9 mouse cellular contexts compared by ENCODE assay signal in the genomic region with DNA sequence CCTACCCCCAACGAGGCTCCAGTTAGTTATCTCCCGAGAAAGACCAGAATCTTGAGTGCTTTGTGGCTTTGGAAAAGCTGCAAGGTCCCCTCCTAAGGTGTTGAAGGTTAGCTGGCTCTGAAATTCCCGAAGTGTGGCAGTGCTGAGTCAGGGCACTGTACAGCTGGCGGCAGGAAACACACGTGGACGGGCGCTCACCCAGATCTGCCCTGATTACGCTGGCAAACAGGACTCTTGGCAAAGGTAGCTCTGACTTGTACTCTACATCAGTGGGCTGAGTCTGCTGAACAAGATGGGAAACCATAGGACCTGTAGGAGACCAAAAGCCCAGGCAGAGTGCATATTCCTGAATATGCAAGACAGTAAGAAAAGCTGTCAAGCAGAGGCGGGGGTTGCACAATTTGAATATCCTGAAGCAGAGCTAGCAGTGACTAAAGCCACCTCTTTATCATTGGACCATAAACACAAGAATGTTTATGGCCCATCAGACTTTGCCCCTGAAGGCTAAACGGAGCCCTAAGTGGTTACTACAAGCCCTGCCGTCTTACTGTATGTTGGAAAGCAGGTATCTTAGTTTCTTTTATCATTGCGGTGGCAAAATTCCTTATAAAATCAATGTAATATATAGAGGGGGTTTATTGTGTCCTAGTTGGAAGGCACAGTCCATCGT.
DNase-seq lines count a peak whose midpoint lies in the region; ATAC-seq lines count a peak whose summit lies in the region.
"Had no signal": no experiment of that assay in that cellular context is flagged by ENCODE, and none has a peak within 500 bp of the region (broad histone marks: within the 10 kb centered on the region; RNA-seq: fewer than 3 reads in every experiment).

No protein-coding gene starts in this region.

- H3K4me1 ChIP-seq in intestine, embryonic 14.5 days (replicated peaks; ENCODE audit: control insufficient read depth, insufficient read depth, low read length) = no peaks in the 10 kb centered on the region
- no peaks in the 10 kb centered on the region for H3K4me1 ChIP-seq in stomach, embryonic 16.5 days (ENCODE audit: control insufficient read depth, insufficient read depth, low read length)

- no peaks in the 10 kb centered on the region for H3K36me3 ChIP-seq in intestine, embryonic 14.5 days (ENCODE audit: control insufficient read depth, insufficient read depth, low read length)
- no peaks in the 10 kb centered on the region for H3K36me3 ChIP-seq in stomach, embryonic 16.5 days (ENCODE audit: control insufficient read depth, insufficient read depth, low read length)

- DNase-seq in cerebellum, adult 9-11 months = peak; percentile 9
- DNase-seq in cerebellum, adult 9-10 months = no peak
- peak; percentile 5 for DNase-seq in urinary bladder, postnatal 25 days (ENCODE audit: low spot score)
- no peak for DNase-seq in urinary bladder, adult 2 months (ENCODE audit: low spot score)
- peak; percentile 69 for DNase-seq in intestine, embryonic 14.5 days (ENCODE audit: low spot score)
- DNase-seq in layer of hippocampus, adult 18-20 months (ENCODE audit: low spot score in 2 of 2) = no peak

- no peaks in the 10 kb centered on the region for H3K9me3 ChIP-seq in intestine, embryonic 14.5 days (ENCODE audit: control insufficient read depth, low read length)
- no peaks in the 10 kb centered on the region for H3K9me3 ChIP-seq in stomach, embryonic 16.5 days (replicated peaks; ENCODE audit: control insufficient read depth, low read length)

- H3K4me2 ChIP-seq in intestine, embryonic 14.5 days (ENCODE audit: low read length) = peak overlapping the region; percentile 18
- H3K4me2 ChIP-seq in stomach, embryonic 16.5 days (ENCODE audit: low read depth, low read length) = no peak overlapping the region
- H3K4me2 ChIP-seq: limb, embryonic 13.5 days had no signal

- ATAC-seq in intestine, embryonic 14.5 days (replicated peaks; ENCODE audit: low FRiP score, low TSS enrichment, low read depth) = peak; percentile 81
- ATAC-seq in stomach, embryonic 16.5 days (ENCODE audit: insufficient read depth, low FRiP score) = peak; percentile 68; the same call in 1 of the 2 replicates
- ATAC-seq in inflammation-experienced regulatory T-cells, adult 6 months = no peak

- H3K9ac ChIP-seq in intestine, embryonic 14.5 days (ENCODE audit: low read length) = no peak overlapping the region
- H3K9ac ChIP-seq in stomach, embryonic 16.5 days (ENCODE audit: low read length) = no peak overlapping the region
- H3K9ac ChIP-seq: limb, embryonic 13.5 days had no signal

- H3K27ac ChIP-seq in intestine, embryonic 14.5 days (ENCODE audit: low read depth) = peak overlapping the region; percentile 17; the same call in 1 of the 2 replicates
- H3K27ac ChIP-seq in stomach, embryonic 16.5 days (ENCODE audit: low read length) = no peak overlapping the region
- H3K27ac ChIP-seq: limb, embryonic 13.5 days had no signal

- no peak overlapping the region for H3K4me3 ChIP-seq in intestine, embryonic 14.5 days (ENCODE audit: low read depth, low read length)
- no peak overlapping the region for H3K4me3 ChIP-seq in stomach, embryonic 16.5 days (replicated peaks; ENCODE audit: low read length)
- H3K4me3 ChIP-seq: limb, embryonic 13.5 days had no signal

- no peaks in the 10 kb centered on the region for H3K27me3 ChIP-seq in intestine, embryonic 14.5 days (replicated peaks; ENCODE audit: control insufficient read depth, insufficient read depth, low read length)
- no peaks in the 10 kb centered on the region for H3K27me3 ChIP-seq in stomach, embryonic 16.5 days (ENCODE audit: control insufficient read depth, insufficient read depth, low read length)
- H3K27me3 ChIP-seq: limb, embryonic 13.5 days had no signal

- 53% methylated on average over 13 of the region's 13 CpGs for WGBS in intestine, embryonic 14.5 days
- 61% methylated on average over 13 of the region's 13 CpGs for WGBS in stomach, embryonic 16.5 days

Comparison
In these comparisons a context has a peak if more than half of its experiments do, and no peak if none do; other contexts are left out.
1. DNase-seq: peak in cerebellum, adult 9-11 months (single experiment), urinary bladder, postnatal 25 days (single experiment) and intestine, embryonic 14.5 days (single experiment); none in cerebellum, adult 9-10 months (single experiment), urinary bladder, adult 2 months (single experiment) and layer of hippocampus, adult 18-20 months (0 of 2).